Mouse (Mus musculus) heart, adult 18-20 months (tissue): ENCODE results near the gene Aqr. TPM values are rescaled to one million over a fixed set of nuclear protein-coding genes. Genes with fewer than 3 reads are reported as not detected.

Experiments used
- DNase-seq, 2 experiments: peaks; one replicate each; pipeline ENCODE4 v3.0.0; 2021 to 2022; ENCODE audit warnings: mixed read lengths in 1 of 2
- total RNA-seq, 2 experiments: library from RNA; stranded (reverse); gene quantifications; 2 replicates each; pipeline ENCODE4 v1.2.3; 2021

The Aqr gene
- total RNA-seq, 2 experiments from 2014 or later, result 17.2 to 20.5 TPM

DNA sequence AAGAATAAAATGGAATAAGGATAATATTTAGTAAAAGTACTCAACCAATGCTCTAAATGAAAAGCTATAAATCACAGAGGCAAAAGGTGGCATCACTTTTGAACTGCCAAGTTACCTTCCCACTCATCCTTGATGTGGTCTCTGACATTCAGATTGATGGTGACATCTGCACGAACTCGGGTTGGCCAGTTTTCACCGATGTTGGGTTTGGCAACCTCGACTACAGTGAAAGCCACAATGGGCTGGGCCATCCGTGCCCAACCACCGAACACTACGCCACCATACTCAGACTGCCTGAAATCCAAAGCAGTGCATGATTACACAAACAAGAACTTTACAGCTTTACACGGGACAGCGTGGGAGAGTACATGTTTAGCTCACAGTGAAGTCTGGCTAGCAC lies 50.1 kb downstream of the Aqr start:
- no peak for DNase-seq

- no peak for DNase-seq
Observed at GRCm38 (mm10) chr2:114135777-114136176, 51.0 kb downstream of the Aqr start.

- no peak for DNase-seq
Observed at GRCm38 (mm10) chr2:114133355-114133754, 53.5 kb downstream of the Aqr start.

GRCm38 (mm10) chr2:114130657-114131056 lies 56.2 kb downstream of the Aqr start:
- peak; percentile 65 to 73 for DNase-seq

DNA sequence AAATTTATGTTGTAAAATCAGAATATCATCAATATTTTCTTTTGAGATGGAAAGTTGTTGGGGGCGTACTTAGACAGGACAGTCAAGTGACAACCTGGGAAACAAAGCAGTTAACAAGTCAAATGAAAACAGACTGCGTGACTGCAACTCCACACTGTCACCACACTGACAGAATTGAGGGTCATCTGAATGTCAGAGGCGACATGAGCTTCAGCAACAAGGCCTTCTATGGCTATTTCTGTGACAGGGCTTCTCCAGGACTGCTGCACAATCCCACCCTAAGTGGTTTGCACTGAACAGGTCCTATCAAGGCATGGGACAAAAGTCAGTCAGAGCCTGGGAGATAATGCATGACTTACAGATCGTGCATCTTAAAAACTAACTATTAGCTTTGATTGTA lies 63.5 kb downstream of the Aqr start:
- no peak for DNase-seq

DNA sequence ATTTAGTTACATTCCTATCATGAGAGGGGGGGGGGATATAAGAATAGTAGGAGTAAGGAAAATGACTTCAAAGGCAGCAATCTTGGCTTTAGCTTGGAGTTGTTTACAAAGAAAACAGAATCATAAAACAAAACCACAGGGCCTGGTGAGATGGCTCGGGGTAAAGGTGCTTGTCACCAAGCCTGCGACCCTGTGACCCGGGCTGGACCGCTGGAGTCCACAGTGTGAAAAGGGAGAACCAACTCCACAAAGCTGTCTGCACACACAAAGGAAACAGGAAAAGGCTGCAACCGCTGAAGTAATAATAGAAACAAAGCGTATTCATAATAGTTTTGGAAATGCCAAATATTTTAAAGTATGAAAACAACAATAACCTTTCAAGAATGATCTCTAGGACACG lies 67.4 kb downstream of the Aqr start:
- peak in 1 of 2 experiments; percentile 30 for DNase-seq

- no peak for DNase-seq
Observed at GRCm38 (mm10) chr2:114117665-114118064, 69.2 kb downstream of the Aqr start.

DNA sequence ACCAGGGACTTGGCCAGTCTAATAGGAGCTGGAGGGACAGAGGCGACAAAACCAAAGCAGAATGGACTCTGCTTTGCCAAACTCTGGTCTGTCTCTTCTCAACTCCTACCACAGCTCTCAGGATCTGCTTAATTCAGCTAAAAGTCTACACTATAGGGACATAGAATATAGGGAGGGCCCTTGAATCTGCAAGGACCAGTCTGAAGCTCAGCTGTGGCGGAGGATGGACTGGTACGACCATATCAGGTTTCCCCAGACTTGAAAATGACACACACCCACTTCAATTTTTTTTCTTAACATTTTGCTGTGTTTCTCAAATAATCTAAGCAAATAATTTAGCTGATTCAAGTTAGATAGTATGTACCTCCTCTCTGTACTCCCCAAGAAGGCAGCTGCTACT lies 69.6 kb downstream of the Aqr start:
- DNase-seq, result no peak

- DNase-seq, result no peak
Observed at GRCm38 (mm10) chr2:114115563-114115962, 71.3 kb downstream of the Aqr start.

- no peak for DNase-seq
Observed at GRCm38 (mm10) chr2:114107288-114108278, 79.2 kb downstream of the Aqr start.

- no peak for DNase-seq
Observed at GRCm38 (mm10) chr2:114106383-114106782, 80.4 kb downstream of the Aqr start.

- no peak for DNase-seq
Observed at GRCm38 (mm10) chr2:114102471-114102870, 84.4 kb downstream of the Aqr start.

DNA sequence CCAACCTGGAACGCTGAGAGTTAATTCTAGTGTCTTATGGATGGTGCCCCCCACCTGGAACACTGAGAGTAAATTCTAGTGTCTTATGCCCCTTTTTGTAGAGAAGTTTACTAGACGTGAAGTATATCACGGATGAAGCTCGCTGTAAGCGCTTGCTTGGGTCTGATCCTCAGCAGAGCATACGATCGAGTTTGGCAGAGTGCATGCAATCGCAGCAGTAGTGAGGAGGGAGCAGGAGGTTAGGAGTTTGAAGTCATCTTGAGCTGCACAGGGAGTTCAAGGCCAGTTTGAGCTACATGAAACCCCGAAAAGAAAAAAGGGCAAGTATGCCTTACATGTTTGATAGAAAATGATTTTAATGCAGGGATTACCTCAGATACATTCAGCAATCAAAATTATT lies 86.0 kb downstream of the Aqr start:
- DNase-seq, result no peak

- no peak for DNase-seq
Observed at GRCm38 (mm10) chr2:114099816-114100215, 87.0 kb downstream of the Aqr start.

DNA sequence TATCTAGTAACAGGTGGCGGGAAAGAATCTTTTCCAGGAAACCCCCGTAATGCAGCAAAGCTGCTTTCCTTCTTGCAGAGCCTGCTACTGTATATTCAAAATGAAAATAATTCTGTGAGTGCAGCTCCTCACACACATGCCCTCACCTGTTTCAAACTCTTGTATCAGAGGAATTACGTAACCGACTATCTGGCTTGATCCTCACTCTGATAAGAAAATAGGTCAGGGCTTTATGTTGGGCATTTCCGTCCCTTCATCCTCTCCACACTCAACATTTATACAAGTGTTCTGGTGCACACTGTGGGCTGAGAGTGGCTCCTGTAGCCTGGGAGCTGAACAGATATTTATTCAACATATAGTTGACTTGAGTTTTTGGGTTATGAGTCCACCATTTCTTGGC lies 87.7 kb downstream of the Aqr start:
- no peak for DNase-seq

DNA sequence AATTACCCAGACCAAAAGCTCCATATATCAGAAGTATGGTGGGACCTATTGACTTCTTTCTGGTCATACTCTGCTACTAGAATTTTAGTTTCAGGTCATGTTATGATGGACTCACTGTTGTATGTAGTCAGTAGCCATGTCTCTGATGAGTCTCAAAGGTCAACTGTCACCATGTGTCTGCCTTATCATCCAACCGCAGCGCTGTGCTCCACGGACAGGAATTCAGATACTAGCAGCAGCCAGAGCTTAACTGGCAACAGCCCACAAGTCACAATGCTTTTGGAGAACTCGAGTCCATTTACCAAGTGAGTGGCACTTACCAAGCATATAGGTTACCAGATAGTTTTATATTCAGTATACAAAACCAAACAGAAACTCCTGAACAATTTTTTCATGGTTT lies 89.2 kb downstream of the Aqr start:
- DNase-seq, result no peak

DNA sequence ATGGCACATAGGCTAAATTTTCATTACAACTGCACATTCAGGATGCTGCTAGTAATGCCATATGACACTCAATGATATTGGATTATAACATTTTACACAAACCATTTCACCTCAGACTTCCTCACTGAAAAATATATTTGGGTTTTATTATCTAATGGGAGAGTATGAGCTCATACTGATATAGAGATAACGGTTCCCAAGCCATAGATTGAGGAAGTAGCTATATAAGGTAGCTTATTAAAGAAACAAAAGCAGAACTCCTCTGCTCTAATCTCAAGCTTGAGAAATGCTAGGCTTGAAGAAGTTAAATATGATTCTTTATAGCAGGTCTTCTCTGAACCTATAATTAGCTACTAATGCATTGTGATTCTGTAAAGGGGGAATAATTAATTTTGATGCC lies 90.3 kb downstream of the Aqr start:
- no peak for DNase-seq

DNA sequence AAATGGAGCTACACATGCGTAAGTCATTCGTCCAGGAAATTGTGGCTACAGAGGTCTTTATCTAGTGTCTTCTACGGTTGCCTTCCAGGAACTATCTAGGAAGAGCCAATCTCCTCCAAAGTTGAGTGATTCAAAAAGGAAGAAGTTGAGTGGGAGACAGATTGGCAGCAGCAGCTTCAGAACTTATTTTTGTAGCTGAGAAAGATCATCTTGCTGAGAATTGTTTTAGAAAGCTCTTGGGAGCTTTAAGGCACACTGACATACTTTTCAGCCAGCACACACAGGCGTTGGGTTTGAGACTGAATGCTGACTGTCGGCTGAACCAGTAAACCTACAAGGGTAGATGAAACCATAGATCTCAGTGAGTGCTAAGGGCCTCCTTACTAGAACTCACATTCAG lies 91.5 kb downstream of the Aqr start:
- DNase-seq, result no peak

GRCm38 (mm10) chr2:114094696-114095095 lies 92.1 kb downstream of the Aqr start:
- no peak for DNase-seq

GRCm38 (mm10) chr2:114093577-114093976 lies 93.2 kb downstream of the Aqr start:
- DNase-seq, result no peak

GRCm38 (mm10) chr2:114089862-114090261 lies 97.0 kb downstream of the Aqr start:
- no peak for DNase-seq

- DNase-seq, result peak in 1 of 2 experiments; percentile 18
Observed at GRCm38 (mm10) chr2:114087271-114087670, 99.6 kb downstream of the Aqr start.

DNA sequence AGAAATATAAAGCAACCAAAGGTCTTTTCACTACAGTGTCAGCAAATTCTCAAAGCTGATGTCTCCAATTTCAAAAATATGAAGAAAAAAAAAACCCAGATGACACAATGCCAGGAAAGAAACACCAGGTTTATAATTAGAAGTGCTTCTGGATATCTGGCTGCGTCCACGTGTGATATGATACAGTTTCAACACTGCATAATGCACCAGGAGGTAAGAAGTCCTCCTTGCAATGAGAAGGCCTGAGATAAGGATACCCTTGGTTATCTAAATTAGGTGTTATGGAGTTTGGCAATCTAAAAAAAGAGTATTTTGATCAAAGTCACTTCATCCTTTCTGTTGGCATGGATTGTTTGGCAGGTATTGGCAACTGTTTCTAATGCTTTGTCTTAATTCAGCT lies 114.9 kb downstream of the Aqr start:
- DNase-seq, result peak in 1 of 2 experiments; percentile 49

GRCm38 (mm10) chr2:114066226-114066625 lies 120.6 kb downstream of the Aqr start:
- DNase-seq, result no peak
